Mouse (Mus musculus): ENCODE data around the gene Rhcg.

Gene Rhcg

GRCm38 (mm10) chr7:79617418-79617817, at the start of gene Rhcg:
TSS of gene Rhcg (minus strand) at chr7:79617657.
- DNase-seq (ENCODE audit: low spot score), result no peak

- no peak for DNase-seq (ENCODE audit: low spot score)
Observed at GRCm38 (mm10) chr7:79666690-79667089, 49.2 kb upstream of the Rhcg start.

- DNase-seq (ENCODE audit: low spot score), result no peak
Observed at GRCm38 (mm10) chr7:79661253-79661890, 43.9 kb upstream of the Rhcg start.

- DNase-seq (ENCODE audit: low spot score), result no peak
Observed at GRCm38 (mm10) chr7:79660291-79661150, 43.1 kb upstream of the Rhcg start.

GRCm38 (mm10) chr7:79659578-79660290, 42.3 kb upstream of the Rhcg start, which contains the start of gene Ticrr:
TSS of gene Ticrr (plus strand) at chr7:79660196.
- peak; percentile 95 for DNase-seq (ENCODE audit: low spot score)

- DNase-seq (ENCODE audit: low spot score), result no peak
Observed at GRCm38 (mm10) chr7:79654586-79654985, 37.1 kb upstream of the Rhcg start.

GRCm38 (mm10) chr7:79654185-79654584, 36.7 kb upstream of the Rhcg start:
- DNase-seq (ENCODE audit: low spot score), result no peak

GRCm38 (mm10) chr7:79649005-79649404, 31.5 kb upstream of the Rhcg start:
- DNase-seq (ENCODE audit: low spot score), result peak; percentile 47

- no peak for DNase-seq (ENCODE audit: low spot score)
Observed at GRCm38 (mm10) chr7:79647233-79647632, 29.8 kb upstream of the Rhcg start.

- no peak for DNase-seq (ENCODE audit: low spot score)
Observed at GRCm38 (mm10) chr7:79631773-79632348, 14.4 kb upstream of the Rhcg start.

- DNase-seq (ENCODE audit: low spot score), result no peak
Observed at GRCm38 (mm10) chr7:79628271-79628913, 10.9 kb upstream of the Rhcg start.

- DNase-seq (ENCODE audit: low spot score), result no peak
Observed at GRCm38 (mm10) chr7:79626170-79626569, 8.7 kb upstream of the Rhcg start.

GRCm38 (mm10) chr7:79623086-79623485, 5.6 kb upstream of the Rhcg start:
- DNase-seq (ENCODE audit: low spot score), result no peak

- peak; percentile 5 for DNase-seq (ENCODE audit: low spot score)
Observed at GRCm38 (mm10) chr7:79619493-79619892, 2.0 kb upstream of the Rhcg start.

GRCm38 (mm10) chr7:79615941-79616340, 1.5 kb downstream of the Rhcg start:
- DNase-seq (ENCODE audit: low spot score), result no peak

GRCm38 (mm10) chr7:79615008-79615407, 2.4 kb downstream of the Rhcg start:
- no peak for DNase-seq (ENCODE audit: low spot score)

GRCm38 (mm10) chr7:79613314-79613713, 4.1 kb downstream of the Rhcg start:
- peak; percentile 4 for DNase-seq (ENCODE audit: low spot score)

GRCm38 (mm10) chr7:79612783-79613182, 4.7 kb downstream of the Rhcg start:
- peak; percentile 47 for DNase-seq (ENCODE audit: low spot score)

- no peak for DNase-seq (ENCODE audit: low spot score)
Observed at GRCm38 (mm10) chr7:79611901-79612300, 5.6 kb downstream of the Rhcg start.

- DNase-seq (ENCODE audit: low spot score), result no peak
Observed at GRCm38 (mm10) chr7:79607263-79607921, 10.1 kb downstream of the Rhcg start.

GRCm38 (mm10) chr7:79606766-79607165, 10.7 kb downstream of the Rhcg start:
- no peak for DNase-seq (ENCODE audit: low spot score)

Data from adipocyte (in vitro differentiated cells).